Mouse (Mus musculus) ES-Bruce4 (cell line): Measurements from ENCODE around the gene Chrnb1. TPM values are rescaled to one million over a fixed set of nuclear protein-coding genes. Genes with fewer than 3 reads are reported as not detected.

Source experiments
- H3K27ac ChIP-seq: 2 replicates; pipeline ENCODE4 v1.5.1; 2012; ENCODE audit warnings: low read length, inconsistent platforms; ENCODE audit not compliant: insufficient read depth
- H3K27me3 ChIP-seq: 2 replicates; pipeline ENCODE4 v1.6.1; 2012; ENCODE audit warnings: mild to moderate bottlenecking, low read length, inconsistent platforms; ENCODE audit not compliant: control insufficient read depth, poor library complexity, insufficient read depth, severe bottlenecking
- H3K36me3 ChIP-seq: 2 replicates; pipeline ENCODE4 v1.6.1; 2012; ENCODE audit warnings: inconsistent platforms, mild to moderate bottlenecking, low read length, moderate library complexity; ENCODE audit not compliant: control insufficient read depth, poor library complexity, insufficient read depth, severe bottlenecking
- H3K4me1 ChIP-seq: one replicate; pipeline ENCODE4 v1.8.1; 2011; ENCODE audit warnings: low read length; ENCODE audit not compliant: control insufficient read depth, insufficient read depth
- H3K4me3 ChIP-seq: 2 replicates; pipeline ENCODE4 v1.5.1; 2011; ENCODE audit warnings: low read depth, mild to moderate bottlenecking, low read length
- H3K9ac ChIP-seq: 2 replicates; pipeline ENCODE4 v1.6.1; 2012; ENCODE audit warnings: low read depth, mild to moderate bottlenecking, inconsistent platforms; ENCODE audit not compliant: poor library complexity, severe bottlenecking
- H3K9me3 ChIP-seq: replicated peaks from 2 replicates; pipeline ENCODE4 v1.6.1; 2012; ENCODE audit warnings: mild to moderate bottlenecking, low read length, inconsistent platforms; ENCODE audit not compliant: control insufficient read depth, poor library complexity, insufficient read depth, severe bottlenecking
- CTCF ChIP-seq: IDR thresholded peaks from one replicate; pipeline ENCODE4 v1.8.1; 2011; ENCODE audit warnings: low read depth, low read length
- EP300 ChIP-seq: IDR thresholded peaks from 2 replicates; pipeline ENCODE4 v1.6.1; 2011; ENCODE audit warnings: low read depth, low read length; ENCODE audit not compliant: insufficient read depth
- POLR2A ChIP-seq: IDR thresholded peaks from one replicate; pipeline ENCODE4 v1.8.1; 2011; ENCODE audit warnings: low read length; ENCODE audit not compliant: insufficient read depth
- polyA plus RNA-seq: library from polyadenylated mRNA; stranded (reverse); fragments of >200 nt; gene quantifications from 2 replicates; pipeline ENCODE4 v1.2.4, GENCODE M21; 2011; ENCODE audit warnings: low read depth; ENCODE audit not compliant: missing spikeins, insufficient read depth, insufficient read length

The Chrnb1 gene
- polyA plus RNA-seq, 1 experiment = 12.1 TPM

GRCm38 (mm10) chr11:69776488-69776887 is 19.3 kb downstream of the Chrnb1 start:
- Histone ChIP-seq H3K27me3 (no peaks in the 10 kb centered on the region), H3K9me3 (no peaks in the 10 kb centered on the region), H3K4me3 (no peak overlapping the region)

GRCm38 (mm10) chr11:69775716-69776115 is 20.0 kb downstream of the Chrnb1 start:
- Histone ChIP-seq H3K9ac (peak overlapping the region; percentile 19), H3K27ac (no peak overlapping the region), H3K4me1 (peaks cover 6% of the 10 kb centered on the region), H3K4me3 (peak overlapping the region; percentile 21; the same call in 1 of the 2 replicates), H3K9me3 (no peaks in the 10 kb centered on the region), H3K36me3 (no peaks in the 10 kb centered on the region), H3K27me3 (no peaks in the 10 kb centered on the region)
- no peak for TF ChIP-seq CTCF
- TF ChIP-seq POLR2A = no peak
- no peak for TF ChIP-seq EP300

More at GRCm38 (mm10) chr11:69776488-69776887, 19.3 kb downstream of the Chrnb1 start:
- Histone ChIP-seq H3K27ac (no peak overlapping the region), H3K9ac (peak overlapping the region; percentile 19), H3K4me1 (peaks cover 6% of the 10 kb centered on the region), H3K36me3 (no peaks in the 10 kb centered on the region)
- TF ChIP-seq CTCF (no peak), POLR2A (no peak), EP300 (no peak)

GRCm38 (mm10) chr11:69774961-69775360 is 20.8 kb downstream of the Chrnb1 start:
- TF ChIP-seq EP300 (no peak), POLR2A (no peak), CTCF (no peak)
- Histone ChIP-seq H3K4me1 (peaks cover 6% of the 10 kb centered on the region), H3K9me3 (no peaks in the 10 kb centered on the region), H3K9ac (no peak overlapping the region), H3K4me3 (no peak overlapping the region), H3K27me3 (no peaks in the 10 kb centered on the region), H3K27ac (no peak overlapping the region), H3K36me3 (no peaks in the 10 kb centered on the region)

GRCm38 (mm10) chr11:69767625-69767909 is 28.2 kb downstream of the Chrnb1 start:
- TF ChIP-seq CTCF = no peak
- TF ChIP-seq POLR2A = no peak
- no peak for TF ChIP-seq EP300
- no peak overlapping the region for H3K27ac ChIP-seq
- H3K4me3 ChIP-seq = no peak overlapping the region
- H3K9me3 ChIP-seq = no peaks in the 10 kb centered on the region
- H3K4me1 ChIP-seq = no peaks in the 10 kb centered on the region
- H3K9ac ChIP-seq = no peak overlapping the region
- H3K27me3 ChIP-seq = no peaks in the 10 kb centered on the region
- no peaks in the 10 kb centered on the region for H3K36me3 ChIP-seq

GRCm38 (mm10) chr11:69766872-69767624 is 28.7 kb downstream of the Chrnb1 start:
- Histone ChIP-seq H3K9me3 (no peaks in the 10 kb centered on the region), H3K4me1 (no peaks in the 10 kb centered on the region), H3K4me3 (peak overlapping the region; percentile 16; the same call in 1 of the 2 replicates), H3K27me3 (no peaks in the 10 kb centered on the region), H3K27ac (no peak overlapping the region), H3K36me3 (no peaks in the 10 kb centered on the region), H3K9ac (no peak overlapping the region)
- TF ChIP-seq EP300 = no peak
- TF ChIP-seq POLR2A = no peak
- TF ChIP-seq CTCF = no peak

- no peaks in the 10 kb centered on the region for H3K4me1 ChIP-seq
- no peaks in the 10 kb centered on the region for H3K36me3 ChIP-seq
- H3K9ac ChIP-seq = peak overlapping the region; percentile 82
- no peak overlapping the region for H3K27ac ChIP-seq
- no peaks in the 10 kb centered on the region for H3K9me3 ChIP-seq
- TF ChIP-seq POLR2A (no peak), CTCF (no peak), EP300 (no peak)
- H3K4me3 ChIP-seq = peak overlapping the region; percentile 73
- H3K27me3 ChIP-seq = no peaks in the 10 kb centered on the region
These were observed 29.6 kb downstream of the Chrnb1 start for GRCm38 (mm10) chr11:69766126-69766609.
